Mouse (Mus musculus) hindbrain, embryonic 12.5 days (tissue): ENCODE measurements around the gene Uvrag. TPM values are rescaled to one million over a fixed set of nuclear protein-coding genes. Genes with fewer than 3 reads are reported as not detected.
"Not testable (repeated sequence)": the region's sequence is repeated elsewhere in the genome, so short reads cannot be mapped to it uniquely, and the experiment has no call there.

Experiments used
- ATAC-seq: fragments of 200-750 bp; cut with Nextera tagmentation; 2 replicates; pipeline ENCODE4 v1.8.0; 2017; ENCODE audit warnings: moderate TSS enrichment; ENCODE audit not compliant: low FRiP score
- H3K27ac ChIP-seq: fragments of 300-500 bp; sonication (generic); 2 replicates; pipeline ENCODE4 v1.5.1; 2016; ENCODE audit warnings: mild to moderate bottlenecking
- H3K27me3 ChIP-seq: fragments of 300-500 bp; sonication (generic); 2 replicates; pipeline ENCODE4 v1.6.1; 2016; ENCODE audit warnings: mild to moderate bottlenecking
- H3K36me3 ChIP-seq: fragments of 300-500 bp; sonication (generic); 2 replicates; pipeline ENCODE4 v1.6.1; 2016; ENCODE audit warnings: mild to moderate bottlenecking
- H3K4me1 ChIP-seq: fragments of 300-500 bp; sonication (generic); 2 replicates; pipeline ENCODE4 v1.6.1; 2016
- H3K4me2 ChIP-seq: fragments of 300-500 bp; sonication (generic); replicated peaks from 2 replicates; pipeline ENCODE4 v1.6.1; 2016; ENCODE audit warnings: mild to moderate bottlenecking
- H3K4me3 ChIP-seq: fragments of 300-500 bp; sonication (generic); 2 replicates; pipeline ENCODE4 v1.5.1; 2016; ENCODE audit warnings: mild to moderate bottlenecking
- H3K9ac ChIP-seq: fragments of 300-500 bp; sonication (generic); 2 replicates; pipeline ENCODE4 v1.6.1; 2016; ENCODE audit warnings: mild to moderate bottlenecking, moderate library complexity
- H3K9me3 ChIP-seq: fragments of 300-500 bp; sonication (generic); replicated peaks from 2 replicates; pipeline ENCODE4 v1.6.1; 2016; ENCODE audit warnings: mild to moderate bottlenecking
- WGBS: fragments of 180-500 bp; shearing (Covaris S2); methylation state at CpG from one replicate; pipeline ENCODE4 v1.1.7; 2016; 5-methylcytosine and 5-hydroxymethylcytosine counted together
- polyA plus RNA-seq: library from polyadenylated mRNA; unstranded; fragments of >200 nt; fragmentation: Nextera tagmentation; extraction: Ambion mirVana; gene quantifications from 2 replicates; pipeline ENCODE4 v1.2.1, GENCODE M21; 2016

Uvrag gene
- polyA plus RNA-seq, 1 experiment from 2014 or later, result 17.7 TPM

- no peaks in the 10 kb centered on the region for H3K36me3 ChIP-seq
Measured at GRCm38 (mm10) chr7:99064795-99065194, 76.1 kb downstream of the Uvrag start.

DNA sequence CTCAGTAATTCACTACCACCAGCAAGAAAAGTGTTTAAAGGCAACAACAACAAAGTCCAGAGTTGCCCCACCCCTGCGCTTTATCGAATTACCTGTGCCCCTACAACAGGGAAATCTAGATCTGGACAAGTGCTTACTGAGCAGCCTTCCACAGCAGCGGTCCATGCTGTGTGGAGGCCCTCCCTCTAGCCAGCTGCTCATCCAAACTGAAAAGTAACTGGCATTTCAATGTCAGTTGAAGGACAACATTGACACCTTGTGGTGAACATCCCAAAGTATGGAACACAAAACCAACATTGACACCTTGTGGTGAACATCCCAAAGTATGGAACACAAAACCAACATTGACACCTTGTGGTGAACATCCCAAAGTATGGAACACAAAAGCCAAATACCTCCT, 78.7 kb downstream of the Uvrag start:
- H3K4me3 ChIP-seq, ATAC-seq, H3K27ac ChIP-seq, H3K9me3 ChIP-seq, H3K36me3 ChIP-seq, H3K27me3 ChIP-seq, H3K9ac ChIP-seq, H3K4me2 ChIP-seq: not testable (repeated sequence)
- peaks cover 13% of the 10 kb centered on the region for H3K4me1 ChIP-seq
- 85% methylated on average over 3 of the region's 3 CpGs for whole genome bisulfite sequencing

More at GRCm38 (mm10) chr7:99064795-99065194, 76.1 kb downstream of the Uvrag start:
- Histone ChIP-seq H3K4me1 (peaks cover 13% of the 10 kb centered on the region), H3K4me3 (no peak overlapping the region), H3K27ac (no peak overlapping the region), H3K9ac (no peak overlapping the region), H3K27me3 (no peaks in the 10 kb centered on the region), H3K9me3 (no peaks in the 10 kb centered on the region), H3K4me2 (no peak overlapping the region)
- no peak for ATAC-seq
- 74% methylated on average over 3 of the region's 3 CpGs for WGBS

GRCm38 (mm10) chr7:99061056-99061680, 79.8 kb downstream of the Uvrag start:
- WGBS, result 85% methylated on average over 7 of the region's 7 CpGs

DNA sequence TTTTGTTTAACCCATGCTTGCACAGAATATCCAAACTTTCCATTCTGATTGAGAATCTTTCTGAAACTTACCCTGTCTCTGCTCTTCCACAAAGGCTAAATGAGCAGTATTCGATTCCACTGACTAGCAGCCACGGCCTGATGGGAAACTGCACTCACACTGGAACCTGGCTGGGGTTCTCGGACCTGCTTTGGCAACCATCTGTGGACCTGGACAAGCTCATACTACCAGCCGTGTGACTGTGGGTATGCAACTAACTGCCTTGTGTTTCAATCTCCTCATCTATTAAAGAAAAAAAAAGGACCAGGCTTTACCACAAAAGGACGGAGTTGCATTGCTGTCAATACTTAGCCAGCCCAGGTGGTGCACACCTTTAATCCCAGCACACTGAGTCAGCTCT, 80.5 kb downstream of the Uvrag start:
- no peaks in the 10 kb centered on the region for H3K9me3 ChIP-seq
- 89% methylated on average over 5 of the region's 5 CpGs for WGBS
- H3K36me3 ChIP-seq, result no peaks in the 10 kb centered on the region
- H3K4me2 ChIP-seq, result no peak overlapping the region
- H3K4me1 ChIP-seq, result peaks cover 6% of the 10 kb centered on the region
- no peak overlapping the region for H3K4me3 ChIP-seq
- no peak overlapping the region for H3K9ac ChIP-seq
- no peak for ATAC-seq
- H3K27ac ChIP-seq, result no peak overlapping the region
- no peaks in the 10 kb centered on the region for H3K27me3 ChIP-seq

More at GRCm38 (mm10) chr7:99061056-99061680, 79.8 kb downstream of the Uvrag start:
- Histone ChIP-seq H3K27ac (no peak overlapping the region), H3K4me3 (no peak overlapping the region), H3K4me1 (peaks cover 13% of the 10 kb centered on the region), H3K27me3 (no peaks in the 10 kb centered on the region), H3K4me2 (no peak overlapping the region), H3K9me3 (no peaks in the 10 kb centered on the region), H3K36me3 (no peaks in the 10 kb centered on the region), H3K9ac (no peak overlapping the region)
- no peak for ATAC-seq

GRCm38 (mm10) chr7:99059934-99060333, 81.0 kb downstream of the Uvrag start:
- H3K36me3 ChIP-seq, result no peaks in the 10 kb centered on the region
- H3K27ac ChIP-seq, result no peak overlapping the region
- 80% methylated on average over 8 of the region's 8 CpGs for WGBS
- H3K4me2 ChIP-seq, result no peak overlapping the region
- no peak for ATAC-seq
- no peaks in the 10 kb centered on the region for H3K9me3 ChIP-seq
- H3K9ac ChIP-seq, result no peak overlapping the region
- H3K4me3 ChIP-seq, result no peak overlapping the region
- H3K4me1 ChIP-seq, result 0 out of 2 replicates have a peak, but pooled peaks cover 2% of the 10 kb centered on the region
- no peaks in the 10 kb centered on the region for H3K27me3 ChIP-seq

- no peak overlapping the region for H3K4me2 ChIP-seq
- H3K4me3 ChIP-seq, result no peak overlapping the region
- H3K9ac ChIP-seq, result no peak overlapping the region
- H3K27ac ChIP-seq, result no peak overlapping the region
- H3K27me3 ChIP-seq, result no peaks in the 10 kb centered on the region
- H3K36me3 ChIP-seq, result no peaks in the 10 kb centered on the region
- no peaks in the 10 kb centered on the region for H3K9me3 ChIP-seq
- H3K4me1 ChIP-seq, result 0 out of 2 replicates have a peak, but pooled peaks cover 4% of the 10 kb centered on the region
- no peak for ATAC-seq
- 83% methylated on average over 17 of the region's 17 CpGs for WGBS
Measured at GRCm38 (mm10) chr7:99057053-99057630, 83.8 kb downstream of the Uvrag start.

- no peaks in the 10 kb centered on the region for H3K27me3 ChIP-seq
- no peak overlapping the region for H3K9ac ChIP-seq
- WGBS, result 91% methylated on average over 4 of the region's 4 CpGs
- H3K9me3 ChIP-seq, result no peaks in the 10 kb centered on the region
- 0 out of 2 replicates have a peak, but pooled peaks cover 3% of the 10 kb centered on the region for H3K4me1 ChIP-seq
- no peak overlapping the region for H3K4me2 ChIP-seq
- H3K36me3 ChIP-seq, result no peaks in the 10 kb centered on the region
- no peak for ATAC-seq
- no peak overlapping the region for H3K4me3 ChIP-seq
- H3K27ac ChIP-seq, result no peak overlapping the region
Measured at GRCm38 (mm10) chr7:99053626-99054025, 87.3 kb downstream of the Uvrag start.

- no peak for ATAC-seq
- H3K4me3 ChIP-seq, result no peak overlapping the region
- 0 out of 2 replicates have a peak, but pooled peaks cover 3% of the 10 kb centered on the region for H3K4me1 ChIP-seq
- H3K27ac ChIP-seq, result no peak overlapping the region
- no peak overlapping the region for H3K9ac ChIP-seq
- no peaks in the 10 kb centered on the region for H3K27me3 ChIP-seq
- whole genome bisulfite sequencing, result 88% methylated on average over 6 of the region's 6 CpGs
- H3K4me2 ChIP-seq, result no peak overlapping the region
- H3K9me3 ChIP-seq, result no peaks in the 10 kb centered on the region
- H3K36me3 ChIP-seq, result no peaks in the 10 kb centered on the region
Measured at GRCm38 (mm10) chr7:99052471-99053241, 88.3 kb downstream of the Uvrag start.

- 79% methylated on average over 1 of the region's 1 CpGs for WGBS
- Histone ChIP-seq H3K27me3 (no peaks in the 10 kb centered on the region), H3K4me2 (no peak overlapping the region), H3K4me3 (no peak overlapping the region), H3K27ac (no peak overlapping the region), H3K9me3 (no peaks in the 10 kb centered on the region), H3K36me3 (no peaks in the 10 kb centered on the region), H3K4me1 (peaks cover 12% of the 10 kb centered on the region), H3K9ac (no peak overlapping the region)
- ATAC-seq, result no peak
Measured at GRCm38 (mm10) chr7:99050882-99051281, 90.1 kb downstream of the Uvrag start.

DNA sequence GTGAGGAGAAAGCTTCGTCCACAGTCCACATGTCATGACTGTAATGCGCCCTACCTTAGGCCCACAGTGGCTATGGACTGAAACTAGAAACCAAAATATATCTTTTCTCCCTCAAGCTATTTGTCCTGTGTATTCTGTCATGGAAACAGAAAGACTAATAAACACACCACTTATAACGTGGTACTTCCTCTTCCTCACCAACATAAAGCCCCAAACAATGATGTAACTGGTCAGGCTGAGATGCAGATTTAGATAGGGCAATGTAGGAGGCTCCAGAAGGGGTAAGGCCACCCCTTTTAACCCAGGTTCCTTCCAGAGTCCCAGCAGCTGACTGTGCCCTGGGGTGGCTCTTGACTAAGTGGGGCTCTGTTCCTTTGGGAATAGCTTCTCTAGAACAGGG, 91.0 kb downstream of the Uvrag start:
- Histone ChIP-seq H3K4me3 (no peak overlapping the region), H3K4me2 (no peak overlapping the region), H3K36me3 (no peaks in the 10 kb centered on the region), H3K27ac (no peak overlapping the region), H3K9ac (no peak overlapping the region), H3K27me3 (no peaks in the 10 kb centered on the region), H3K4me1 (peaks cover 12% of the 10 kb centered on the region), H3K9me3 (no peaks in the 10 kb centered on the region)
- WGBS, result 86% methylated on average over 3 of the region's 3 CpGs
- no peak for ATAC-seq

GRCm38 (mm10) chr7:99046545-99047206, 94.3 kb downstream of the Uvrag start:
- 75% methylated on average over 11 of the region's 11 CpGs for WGBS
- peak overlapping the region; percentile 35; the same call in 1 of the 2 replicates for H3K27ac ChIP-seq
- no peak overlapping the region for H3K9ac ChIP-seq
- no peaks in the 10 kb centered on the region for H3K27me3 ChIP-seq
- H3K4me1 ChIP-seq, result peaks cover 10% of the 10 kb centered on the region
- ATAC-seq, result no peak
- no peaks in the 10 kb centered on the region for H3K9me3 ChIP-seq
- no peak overlapping the region for H3K4me3 ChIP-seq
- H3K4me2 ChIP-seq, result no peak overlapping the region
- no peaks in the 10 kb centered on the region for H3K36me3 ChIP-seq

DNA sequence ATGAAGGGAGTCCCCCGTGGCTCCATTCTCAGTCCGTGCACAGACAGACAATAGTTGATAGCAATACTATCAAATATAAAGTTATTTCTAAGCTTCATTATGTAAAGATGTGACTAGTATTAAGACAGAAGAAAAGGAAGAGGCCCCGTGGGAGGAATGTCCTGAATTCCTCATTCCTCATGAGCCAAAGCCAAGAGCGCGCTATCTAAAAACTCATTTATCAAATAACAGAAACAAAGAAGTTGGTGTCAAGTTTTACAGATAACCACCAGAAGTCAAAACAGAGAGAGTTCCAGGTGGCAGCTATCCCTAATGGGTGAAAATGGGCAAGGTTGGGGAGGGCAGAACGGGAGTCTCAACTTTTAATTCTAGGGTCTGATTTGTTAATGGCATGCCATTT, 95.4 kb downstream of the Uvrag start:
- Histone ChIP-seq H3K27ac (no peak overlapping the region), H3K4me2 (no peak overlapping the region), H3K36me3 (no peaks in the 10 kb centered on the region), H3K9ac (no peak overlapping the region), H3K9me3 (no peaks in the 10 kb centered on the region), H3K4me3 (no peak overlapping the region), H3K27me3 (no peaks in the 10 kb centered on the region), H3K4me1 (peaks cover 10% of the 10 kb centered on the region)
- WGBS, result 50% methylated on average over 6 of the region's 6 CpGs
- ATAC-seq, result no peak
